Mouse (Mus musculus): ENCODE data around the gene Ncoa4.

DNA sequence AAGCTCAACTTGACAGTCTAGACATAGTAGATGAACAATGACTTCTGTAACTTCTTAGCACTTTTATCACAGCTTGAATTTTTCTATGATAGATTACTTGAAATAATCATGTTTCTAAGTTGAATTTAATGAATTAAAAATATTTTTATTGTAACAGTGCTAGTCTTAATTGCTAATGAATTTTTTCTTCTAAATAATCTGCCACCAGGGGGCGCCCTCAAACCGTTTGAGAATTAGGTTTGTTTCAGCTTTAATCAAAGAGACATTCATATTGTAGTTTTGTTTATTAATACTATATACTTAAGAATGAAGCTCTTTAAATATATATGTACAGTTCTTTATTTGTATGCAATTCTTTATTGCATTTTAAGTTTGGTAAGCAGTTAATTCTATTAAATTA lies 69.3 kb downstream of the Ncoa4 start:
- TF ChIP-seq POLR2A (IDR thresholded peaks at IDR 0.05; ENCODE audit: control insufficient read depth, low read depth, low read length) (no peak), CTCF (IDR thresholded peaks at IDR 0.05; ENCODE audit: control insufficient read depth, insufficient read depth, insufficient replicate concordance, low read depth, low read length) (no peak)

All from testis, adult 2 months (tissue).